Mouse (Mus musculus): ENCODE measurements around the gene Hnrnph1. TPM values are rescaled to one million over a fixed set of nuclear protein-coding genes. Genes with fewer than 3 reads are reported as not detected.

The Hnrnph1 gene
- polyA plus RNA-seq, 1 experiment = 74.9 TPM

- no peak for DNase-seq (ENCODE audit: low read depth)
These were observed 3.7 kb upstream of the Hnrnph1 start for GRCm38 (mm10) chr11:50373086-50373485.

- DNase-seq (ENCODE audit: low read depth) = no peak
These were observed 3.2 kb upstream of the Hnrnph1 start for GRCm38 (mm10) chr11:50373621-50374020.

GRCm38 (mm10) chr11:50374286-50375015 is 2.3 kb upstream of the Hnrnph1 start:
- no peak for DNase-seq (ENCODE audit: low read depth)

- no peak for DNase-seq (ENCODE audit: low read depth)
These were observed 1.4 kb upstream of the Hnrnph1 start for GRCm38 (mm10) chr11:50375421-50375820.

- no peak for DNase-seq (ENCODE audit: low read depth)
These were observed 517 bp upstream of the Hnrnph1 start for GRCm38 (mm10) chr11:50376156-50376790.

GRCm38 (mm10) chr11:50377892-50378684 is 1.3 kb downstream of the Hnrnph1 start:
- DNase-seq (ENCODE audit: low read depth) = no peak

DNA sequence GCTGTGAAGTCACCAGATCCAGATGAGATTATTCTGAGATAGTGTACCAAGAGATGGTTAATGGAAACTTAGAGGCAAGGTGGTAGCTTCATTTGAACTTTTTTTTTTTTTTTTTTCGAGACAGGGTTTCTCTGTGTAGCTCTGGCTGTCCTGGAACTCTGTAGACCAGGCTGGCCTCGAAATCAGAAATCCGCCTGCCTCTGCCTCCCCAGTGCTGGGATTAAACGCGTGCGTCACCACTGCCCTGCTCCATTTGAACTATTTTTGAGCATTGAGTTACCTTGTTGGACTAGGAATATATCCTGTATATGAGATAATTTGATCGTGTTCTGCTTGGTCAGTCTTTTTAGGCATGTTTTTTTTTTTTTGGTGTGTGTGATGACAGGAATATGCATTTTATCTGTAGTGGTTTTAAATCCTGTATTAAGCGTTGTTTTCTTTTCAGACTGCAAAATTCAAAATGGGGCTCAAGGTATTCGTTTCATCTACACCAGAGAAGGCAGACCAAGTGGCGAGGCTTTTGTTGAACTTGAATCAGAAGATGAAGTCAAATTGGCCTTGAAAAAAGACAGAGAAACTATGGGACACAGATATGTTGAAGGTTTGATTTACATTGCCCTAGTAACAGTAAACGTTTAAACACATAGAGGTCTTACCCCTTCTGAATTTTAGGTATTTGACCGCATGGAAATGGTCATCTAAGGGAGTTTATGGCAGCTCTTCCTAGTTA is 2.4 kb downstream of the Hnrnph1 start:
- no peak for DNase-seq (ENCODE audit: low read depth)

DNA sequence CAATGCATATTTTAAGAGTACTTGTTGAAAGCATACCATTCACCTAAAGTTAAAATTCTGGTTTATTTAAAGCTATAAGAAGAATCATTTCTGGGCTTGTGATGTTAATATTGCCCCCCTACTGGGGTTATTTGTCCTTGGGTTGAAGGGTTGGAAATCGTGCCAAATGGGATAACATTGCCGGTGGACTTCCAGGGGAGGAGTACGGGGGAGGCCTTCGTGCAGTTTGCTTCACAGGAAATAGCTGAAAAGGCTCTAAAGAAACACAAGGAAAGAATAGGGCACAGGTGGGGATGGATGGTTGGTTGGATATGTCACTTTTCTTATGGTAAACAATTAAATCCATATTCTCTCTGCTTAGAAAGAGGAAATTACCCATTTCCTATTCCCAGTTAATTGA is 4.5 kb downstream of the Hnrnph1 start:
- DNase-seq (ENCODE audit: low read depth) = no peak

GRCm38 (mm10) chr11:50387167-50387679 is 10.4 kb downstream of the Hnrnph1 start:
- DNase-seq (ENCODE audit: low read depth) = no peak

DNA sequence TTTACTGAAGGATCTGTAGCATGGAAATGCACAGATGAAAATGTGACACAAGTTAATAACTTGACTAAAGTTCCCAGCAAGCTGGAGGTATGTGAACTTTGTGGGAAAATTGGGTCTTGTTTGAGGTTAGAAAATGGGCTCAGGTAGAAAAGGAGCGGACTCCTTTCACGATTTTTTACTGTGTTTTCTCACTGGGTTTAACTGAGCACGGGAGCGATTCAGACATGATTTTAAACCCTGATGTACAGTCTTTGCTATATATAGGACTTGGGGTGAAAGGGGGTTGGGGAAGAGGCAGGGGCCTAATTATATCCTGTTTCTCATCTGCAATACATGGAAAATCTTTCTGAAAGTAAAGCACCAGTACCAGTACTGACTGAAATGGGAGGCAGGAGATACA is 10.9 kb downstream of the Hnrnph1 start:
- DNase-seq (ENCODE audit: low read depth) = no peak

GRCm38 (mm10) chr11:50388217-50388929 is 11.6 kb downstream of the Hnrnph1 start:
- DNase-seq (ENCODE audit: low read depth) = no peak

- DNase-seq (ENCODE audit: low read depth) = no peak
These were observed 12.2 kb downstream of the Hnrnph1 start for GRCm38 (mm10) chr11:50389011-50389410.

DNA sequence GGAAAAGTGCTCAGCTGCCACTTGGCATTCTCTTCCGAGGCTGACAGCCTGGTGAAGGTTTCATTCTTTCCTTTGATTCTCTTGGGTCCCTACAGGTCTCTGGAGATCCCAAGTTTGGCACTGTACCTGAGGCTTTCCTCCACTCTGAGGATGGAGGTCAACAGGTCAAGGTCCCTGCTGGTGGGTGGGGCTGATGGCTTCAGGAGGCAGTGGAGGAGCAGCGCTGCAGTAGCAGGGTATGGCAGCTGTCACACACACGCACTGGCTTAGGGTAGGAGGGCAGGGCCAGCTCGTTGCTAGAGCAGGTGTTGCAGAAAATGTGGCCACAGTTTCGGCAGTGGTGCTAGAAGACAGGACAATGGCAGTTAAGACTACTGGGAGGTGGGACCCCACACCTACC is 12.8 kb downstream of the Hnrnph1 start:
- DNase-seq (ENCODE audit: low read depth) = no peak

DNA sequence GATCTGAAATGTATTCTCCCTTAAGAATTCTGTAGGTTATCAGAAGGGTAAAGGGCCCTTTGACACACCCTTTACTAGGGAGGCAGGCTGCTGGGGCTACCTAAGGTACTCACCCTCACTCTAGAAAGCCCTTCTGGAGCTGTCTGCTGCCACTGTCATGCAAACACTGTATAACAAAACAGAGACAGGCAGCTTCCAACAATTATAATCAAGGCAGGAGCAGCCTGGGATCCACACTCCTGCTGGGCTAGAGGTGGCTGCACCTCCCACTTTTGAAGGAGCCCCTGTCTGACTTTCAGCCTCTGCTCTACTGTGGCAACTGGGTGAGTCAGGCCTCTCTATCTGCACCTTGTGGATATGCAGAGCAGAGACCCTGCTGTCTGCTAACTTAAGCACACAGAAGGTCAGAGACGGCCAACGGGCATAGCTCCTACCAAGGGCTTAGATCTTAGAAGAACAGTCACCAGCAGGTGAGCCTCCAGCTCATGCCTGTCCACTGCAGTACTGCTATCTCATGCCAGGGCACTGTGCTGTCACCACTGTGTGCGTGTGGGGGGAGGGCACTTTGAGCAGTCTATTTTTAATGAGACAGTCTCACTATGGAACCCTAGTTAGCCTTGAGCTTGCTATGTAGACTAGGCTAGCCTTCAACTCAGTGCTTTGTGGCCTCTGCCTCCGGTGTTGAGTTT is 14.6 kb downstream of the Hnrnph1 start:
- no peak for DNase-seq (ENCODE audit: low read depth)

DNA sequence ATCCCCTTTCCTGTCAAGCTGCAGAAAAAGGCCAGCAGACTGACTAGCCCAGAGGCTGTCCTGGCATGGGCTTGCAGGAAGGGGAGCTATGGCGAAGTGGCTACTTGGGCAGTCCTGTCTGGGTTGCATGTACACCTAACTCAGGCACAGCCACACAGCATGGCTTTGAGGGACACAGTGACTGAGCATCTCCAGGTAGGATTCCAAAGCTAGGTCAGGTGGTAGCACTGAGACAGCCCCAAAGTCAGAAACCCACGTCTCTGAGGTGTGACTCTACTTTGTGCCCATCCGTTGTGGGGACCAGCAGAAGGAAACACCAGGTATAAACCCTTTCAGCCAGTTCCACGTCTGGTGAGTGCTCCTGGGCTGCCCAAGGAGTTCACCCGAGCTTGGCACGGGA is 16.5 kb downstream of the Hnrnph1 start:
- DNase-seq (ENCODE audit: low read depth) = no peak

DNA sequence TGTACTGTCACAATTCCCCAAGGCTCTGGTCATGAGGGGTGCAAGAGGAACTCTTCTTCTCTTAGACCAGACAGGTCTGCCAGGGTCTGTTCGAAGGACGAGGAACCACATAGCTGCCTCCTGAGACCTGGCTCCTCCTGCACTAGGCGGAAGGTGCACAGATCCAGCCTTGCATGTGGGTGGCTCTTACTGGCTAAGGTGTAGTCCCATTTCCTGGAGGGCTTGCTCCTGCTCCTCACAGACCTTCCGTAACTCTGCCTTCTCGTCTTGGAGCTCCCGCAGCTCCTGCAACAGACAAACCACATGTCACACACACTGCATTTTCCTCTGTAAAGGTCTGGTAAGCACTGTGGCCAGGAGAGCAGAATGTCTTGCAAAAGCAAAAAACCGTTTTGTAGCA is 17.9 kb downstream of the Hnrnph1 start:
- DNase-seq (ENCODE audit: low read depth) = no peak

GRCm38 (mm10) chr11:50396766-50397307 is 20.0 kb downstream of the Hnrnph1 start:
- DNase-seq (ENCODE audit: low read depth) = no peak

- DNase-seq (ENCODE audit: low read depth) = no peak
These were observed 20.5 kb downstream of the Hnrnph1 start for GRCm38 (mm10) chr11:50397316-50397715.

GRCm38 (mm10) chr11:50398803-50399202 is 22.0 kb downstream of the Hnrnph1 start:
- DNase-seq (ENCODE audit: low read depth) = no peak

GRCm38 (mm10) chr11:50402481-50402880 is 25.7 kb downstream of the Hnrnph1 start:
- DNase-seq (ENCODE audit: low read depth) = no peak
